Mouse (Mus musculus): ENCODE results near the gene Med24. TPM values are rescaled to one million over a fixed set of nuclear protein-coding genes. Genes with fewer than 3 reads are reported as not detected.

The Med24 gene
- total RNA-seq, 2 experiments from 2014 or later = 28.7 to 46.3 TPM

- no peak for ATAC-seq (replicated peaks; ENCODE audit: poor library complexity)
Observed at GRCm38 (mm10) chr11:98766346-98766745, 37.1 kb upstream of the Med24 start.

GRCm38 (mm10) chr11:98765421-98766309 is 36.4 kb upstream of the Med24 start:
- peak; percentile 29; the same call in 1 of the 2 replicates for ATAC-seq (replicated peaks; ENCODE audit: poor library complexity)

- ATAC-seq (replicated peaks; ENCODE audit: poor library complexity) = no peak
Observed at GRCm38 (mm10) chr11:98764746-98765145, 35.5 kb upstream of the Med24 start.

GRCm38 (mm10) chr11:98764091-98764490 is 34.9 kb upstream of the Med24 start:
- ATAC-seq (replicated peaks; ENCODE audit: poor library complexity) = no peak

- no peak for ATAC-seq (replicated peaks; ENCODE audit: poor library complexity)
Observed at GRCm38 (mm10) chr11:98763502-98763861, 34.2 kb upstream of the Med24 start.

- ATAC-seq (replicated peaks; ENCODE audit: poor library complexity) = peak; percentile 38; the same call in 1 of the 2 replicates
Observed at GRCm38 (mm10) chr11:98762756-98763501, 33.7 kb upstream of the Med24 start.

- ATAC-seq (replicated peaks; ENCODE audit: poor library complexity) = no peak
Observed at GRCm38 (mm10) chr11:98761939-98762338, 32.7 kb upstream of the Med24 start.

GRCm38 (mm10) chr11:98756711-98757110 is 27.5 kb upstream of the Med24 start:
- ATAC-seq (replicated peaks; ENCODE audit: poor library complexity) = no peak

- no peak for ATAC-seq (replicated peaks; ENCODE audit: poor library complexity)
Observed at GRCm38 (mm10) chr11:98755726-98756380, 26.6 kb upstream of the Med24 start.

GRCm38 (mm10) chr11:98754621-98755181 is 25.5 kb upstream of the Med24 start:
- ATAC-seq (replicated peaks; ENCODE audit: poor library complexity) = peak; percentile 69

GRCm38 (mm10) chr11:98754151-98754620 is 25.0 kb upstream of the Med24 start:
- no peak for ATAC-seq (replicated peaks; ENCODE audit: poor library complexity)

GRCm38 (mm10) chr11:98753264-98753663 is 24.0 kb upstream of the Med24 start:
- ATAC-seq (replicated peaks; ENCODE audit: poor library complexity) = no peak

- ATAC-seq (replicated peaks; ENCODE audit: poor library complexity) = no peak
Observed at GRCm38 (mm10) chr11:98752562-98753140, 23.4 kb upstream of the Med24 start.

- ATAC-seq (replicated peaks; ENCODE audit: poor library complexity) = 0 out of 2 replicates have a peak, but pooled peaks have one; percentile 1
Observed at GRCm38 (mm10) chr11:98751221-98751782, 22.1 kb upstream of the Med24 start.

GRCm38 (mm10) chr11:98750351-98751201 is 21.3 kb upstream of the Med24 start:
- ATAC-seq (replicated peaks; ENCODE audit: poor library complexity) = peak; percentile 30

- ATAC-seq (replicated peaks; ENCODE audit: poor library complexity) = no peak
Observed at GRCm38 (mm10) chr11:98749716-98750115, 20.5 kb upstream of the Med24 start.

- no peak for ATAC-seq (replicated peaks; ENCODE audit: poor library complexity)
Observed at GRCm38 (mm10) chr11:98748506-98749416, 19.5 kb upstream of the Med24 start.

- no peak for ATAC-seq (replicated peaks; ENCODE audit: poor library complexity)
Observed at GRCm38 (mm10) chr11:98747804-98748505, 18.7 kb upstream of the Med24 start.
